Mouse (Mus musculus) hematopoietic stem cell, adult 5-6 weeks (primary cell): ENCODE results near the gene Lyplal1. TPM values are rescaled to one million over a fixed set of nuclear protein-coding genes. Genes with fewer than 3 reads are reported as not detected.

Source experiments
- ATAC-seq, 2 experiments: fragments of 125-278 bp in 1 of 2; replicated peaks in 1 of 2; 2 replicates each; pipeline ENCODE4 v1.8.0; 2016 to 2017; ENCODE audit warnings: inconsistent platforms in 2 of 2, mild to moderate bottlenecking in 2 of 2, moderate number of reproducible peaks in 2 of 2, low read depth in 1 of 2, moderate TSS enrichment in 1 of 2; ENCODE audit not compliant: low FRiP score in 2 of 2, poor library complexity in 2 of 2, severe bottlenecking in 2 of 2, insufficient read depth in 1 of 2, low TSS enrichment in 1 of 2
- total RNA-seq: library from RNA; stranded (forward); fragments of 172-1452, 232-1000 nt; gene quantifications from 2 replicates; pipeline ENCODE4 v1.2.3, GENCODE M21; 2017

Lyplal1 gene
- total RNA-seq = 8.6 and 15.2 TPM in 2 replicates

GRCm38 (mm10) chr1:186116701-186117488 lies at the start of gene Lyplal1:
Lyplal1 (minus strand) TSS chr1:186117310.
- peak; percentile 94 to 95 for ATAC-seq

GRCm38 (mm10) chr1:186163616-186164015 lies 46.5 kb upstream of the Lyplal1 start:
- ATAC-seq = no peak

- no peak for ATAC-seq
Measured at GRCm38 (mm10) chr1:186163206-186163605, 46.1 kb upstream of the Lyplal1 start.

- ATAC-seq = no peak
Measured at GRCm38 (mm10) chr1:186150376-186150775, 33.3 kb upstream of the Lyplal1 start.

GRCm38 (mm10) chr1:186145444-186145843 lies 28.3 kb upstream of the Lyplal1 start:
- ATAC-seq = no peak

- no peak for ATAC-seq
Measured at GRCm38 (mm10) chr1:186140191-186140590, 23.1 kb upstream of the Lyplal1 start.

GRCm38 (mm10) chr1:186137873-186138272 lies 20.8 kb upstream of the Lyplal1 start:
- ATAC-seq = no peak

GRCm38 (mm10) chr1:186136636-186137380 lies 19.7 kb upstream of the Lyplal1 start:
- ATAC-seq = no peak

- ATAC-seq = no peak
Measured at GRCm38 (mm10) chr1:186131465-186131864, 14.4 kb upstream of the Lyplal1 start.

GRCm38 (mm10) chr1:186128940-186129339 lies 11.8 kb upstream of the Lyplal1 start:
- no peak for ATAC-seq

GRCm38 (mm10) chr1:186126313-186126862 lies 9.3 kb upstream of the Lyplal1 start:
- ATAC-seq = no peak

- ATAC-seq = no peak
Measured at GRCm38 (mm10) chr1:186123690-186124089, 6.6 kb upstream of the Lyplal1 start.

GRCm38 (mm10) chr1:186119856-186120255 lies 2.7 kb upstream of the Lyplal1 start:
- no peak for ATAC-seq

- no peak for ATAC-seq
Measured at GRCm38 (mm10) chr1:186116086-186116600, 967 bp downstream of the Lyplal1 start.

GRCm38 (mm10) chr1:186102313-186102712 lies 14.8 kb downstream of the Lyplal1 start:
- no peak for ATAC-seq

GRCm38 (mm10) chr1:186066266-186066897 lies 50.7 kb downstream of the Lyplal1 start:
- ATAC-seq = no peak

GRCm38 (mm10) chr1:186060041-186060440 lies 57.1 kb downstream of the Lyplal1 start:
- ATAC-seq = no peak

GRCm38 (mm10) chr1:186054227-186054626 lies 62.9 kb downstream of the Lyplal1 start:
- no peak for ATAC-seq
